Mouse (Mus musculus): ENCODE data around the gene Tsc22d2. TPM values are rescaled to one million over a fixed set of nuclear protein-coding genes. Genes with fewer than 3 reads are reported as not detected.

Tsc22d2 gene
- polyA plus RNA-seq, 1 experiment = 21.4 TPM

DNA sequence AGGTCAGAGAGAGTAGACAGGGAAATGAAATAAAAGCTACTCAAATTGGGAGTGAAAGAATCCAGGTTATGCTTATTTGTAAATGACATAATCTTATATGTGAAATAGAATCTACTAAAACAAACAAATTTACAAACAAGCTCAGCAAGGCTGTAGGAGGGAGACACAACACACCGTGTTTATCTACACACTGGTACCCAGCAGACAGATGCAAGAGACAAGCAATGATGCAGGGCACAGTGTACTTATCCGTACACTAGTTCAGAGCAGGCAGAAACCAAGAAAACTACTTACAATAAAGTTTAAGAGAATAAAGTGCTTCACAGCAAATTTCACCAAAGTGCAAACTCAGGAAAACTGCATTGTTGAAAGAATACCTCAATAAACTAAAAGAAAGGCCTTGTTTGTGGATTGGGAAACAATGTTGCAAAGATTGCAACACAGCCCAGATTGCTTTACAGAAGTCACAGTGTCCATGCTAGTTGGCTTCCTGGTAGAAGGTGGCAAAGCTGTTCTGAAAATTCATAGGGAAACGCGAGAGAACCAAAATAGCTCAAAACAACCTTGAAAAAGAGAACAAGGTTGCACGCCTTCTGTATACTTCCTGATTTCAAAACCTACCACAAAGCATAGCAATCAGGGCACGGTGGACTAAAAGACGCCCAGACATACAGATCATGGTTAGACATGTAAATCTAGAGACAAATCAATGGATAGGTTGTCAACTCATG lies 93.7 kb downstream of the Tsc22d2 start:
- TF ChIP-seq CTCF (IDR thresholded peaks at IDR 0.05; ENCODE audit: borderline replicate concordance, control insufficient read depth, extremely low read depth, insufficient read depth, low read length, poor library complexity) (no peak), POLR2A (IDR thresholded peaks at IDR 0.05; ENCODE audit: control insufficient read depth, extremely low read depth, insufficient read depth, low read length, poor library complexity) (no peak)
- WGBS = 39% methylated on average over 7 of the region's 7 CpGs

DNA sequence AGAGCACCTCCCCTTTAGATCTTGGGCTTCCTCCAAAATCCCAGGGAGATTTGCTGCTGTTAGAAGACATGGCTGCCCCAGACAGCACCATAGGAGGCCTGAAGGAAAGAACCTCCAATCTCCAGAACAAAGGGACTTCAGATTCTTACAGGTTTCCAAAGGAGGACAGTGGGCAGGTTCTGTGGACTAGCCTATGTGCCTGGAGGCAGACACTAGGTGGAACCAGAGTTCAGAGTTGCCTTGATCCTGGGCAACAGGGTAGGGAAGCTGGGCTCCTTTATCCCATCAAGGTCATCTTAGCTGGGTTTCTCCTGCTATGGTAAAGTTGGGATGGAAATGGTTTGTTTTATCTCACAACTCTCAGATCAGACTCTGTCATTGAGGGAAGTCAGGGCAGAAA lies 97.1 kb downstream of the Tsc22d2 start:
- Histone ChIP-seq H3K4me3 (ENCODE audit: control insufficient read depth, insufficient read depth, low read length) (no peak overlapping the region), H3K27ac (ENCODE audit: control insufficient read depth, insufficient read depth, low read length) (no peak overlapping the region), H3K4me1 (replicated peaks; ENCODE audit: control insufficient read depth, insufficient read depth, low read length) (no peaks in the 10 kb centered on the region), H3K36me3 (ENCODE audit: control insufficient read depth, insufficient read depth, low read length) (no peaks in the 10 kb centered on the region), H3K27me3 (ENCODE audit: control insufficient read depth, insufficient read depth, low read length) (no peaks in the 10 kb centered on the region)
- TF ChIP-seq CTCF (IDR thresholded peaks at IDR 0.05; ENCODE audit: borderline replicate concordance, control insufficient read depth, extremely low read depth, insufficient read depth, low read length, poor library complexity) (no peak), POLR2A (IDR thresholded peaks at IDR 0.05; ENCODE audit: control insufficient read depth, extremely low read depth, insufficient read depth, low read length, poor library complexity) (no peak)
- DNase-seq = no peak

More for the DNA sequence above, 93.7 kb downstream of the Tsc22d2 start:
- Histone ChIP-seq H3K27me3 (ENCODE audit: control insufficient read depth, insufficient read depth, low read length) (no peaks in the 10 kb centered on the region), H3K4me1 (replicated peaks; ENCODE audit: control insufficient read depth, insufficient read depth, low read length) (no peaks in the 10 kb centered on the region), H3K36me3 (ENCODE audit: control insufficient read depth, insufficient read depth, low read length) (no peaks in the 10 kb centered on the region), H3K4me3 (ENCODE audit: control insufficient read depth, insufficient read depth, low read length) (no peak overlapping the region), H3K27ac (ENCODE audit: control insufficient read depth, insufficient read depth, low read length) (no peak overlapping the region)
- no peak for DNase-seq

DNA sequence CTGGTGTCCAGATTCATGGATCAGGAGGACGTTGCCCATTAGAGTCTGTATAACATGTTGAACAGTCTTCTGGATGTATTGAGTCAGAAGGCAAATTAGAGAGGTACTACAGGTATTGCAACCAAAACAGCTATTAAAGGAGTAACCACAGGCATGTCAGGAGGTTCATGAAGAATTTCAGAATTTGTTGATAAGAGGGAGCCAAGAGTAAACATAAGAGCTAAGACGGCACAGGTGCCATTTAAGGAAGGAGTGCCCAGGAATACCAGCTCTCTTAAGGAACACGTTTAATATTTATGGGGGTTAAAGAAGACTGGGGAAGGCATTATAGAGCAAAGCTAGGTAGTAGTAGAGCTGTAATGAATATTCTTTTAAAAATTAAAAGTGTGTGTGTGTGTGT lies 98.2 kb downstream of the Tsc22d2 start:
- no peaks in the 10 kb centered on the region for H3K27me3 ChIP-seq (ENCODE audit: control insufficient read depth, insufficient read depth, low read length)
- WGBS = 92% methylated on average over 3 of the region's 3 CpGs

DNA sequence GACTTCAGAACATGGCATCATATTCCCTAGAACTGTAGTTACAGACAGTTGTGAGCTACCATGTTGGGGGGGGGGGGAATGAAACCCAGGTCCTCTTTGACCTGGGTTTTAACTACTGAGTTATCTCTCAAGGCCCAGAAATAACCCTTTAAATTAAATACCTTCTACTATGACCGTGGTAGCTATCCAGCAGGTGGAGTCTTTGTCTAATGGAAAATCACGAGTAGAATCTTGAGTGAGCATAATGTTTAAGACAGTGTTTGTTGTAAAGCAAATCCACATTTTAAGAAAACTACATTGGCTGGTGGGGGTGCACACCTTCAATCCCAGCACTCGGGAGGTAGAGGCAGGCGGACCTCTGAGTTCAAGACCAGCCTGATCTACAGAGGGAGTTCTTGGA lies 99.0 kb downstream of the Tsc22d2 start:
- Histone ChIP-seq H3K27me3 (ENCODE audit: control insufficient read depth, insufficient read depth, low read length) (no peaks in the 10 kb centered on the region), H3K4me3 (ENCODE audit: control insufficient read depth, insufficient read depth, low read length) (no peak overlapping the region), H3K4me1 (replicated peaks; ENCODE audit: control insufficient read depth, insufficient read depth, low read length) (peaks cover 4% of the 10 kb centered on the region; the same call in 1 of the 2 replicates), H3K27ac (ENCODE audit: control insufficient read depth, insufficient read depth, low read length) (no peak overlapping the region), H3K36me3 (ENCODE audit: control insufficient read depth, insufficient read depth, low read length) (no peaks in the 10 kb centered on the region)
- no peak for DNase-seq
- TF ChIP-seq POLR2A (IDR thresholded peaks at IDR 0.05; ENCODE audit: control insufficient read depth, extremely low read depth, insufficient read depth, low read length, poor library complexity) (no peak), CTCF (IDR thresholded peaks at IDR 0.05; ENCODE audit: borderline replicate concordance, control insufficient read depth, extremely low read depth, insufficient read depth, low read length, poor library complexity) (no peak)
- WGBS = 83% methylated on average over 4 of the region's 4 CpGs

More for the DNA sequence above, 98.2 kb downstream of the Tsc22d2 start:
- Histone ChIP-seq H3K4me1 (replicated peaks; ENCODE audit: control insufficient read depth, insufficient read depth, low read length) (peaks cover 4% of the 10 kb centered on the region; the same call in 1 of the 2 replicates), H3K36me3 (ENCODE audit: control insufficient read depth, insufficient read depth, low read length) (no peaks in the 10 kb centered on the region), H3K4me3 (ENCODE audit: control insufficient read depth, insufficient read depth, low read length) (no peak overlapping the region), H3K27ac (ENCODE audit: control insufficient read depth, insufficient read depth, low read length) (no peak overlapping the region)
- TF ChIP-seq POLR2A (IDR thresholded peaks at IDR 0.05; ENCODE audit: control insufficient read depth, extremely low read depth, insufficient read depth, low read length, poor library complexity) (no peak), CTCF (IDR thresholded peaks at IDR 0.05; ENCODE audit: borderline replicate concordance, control insufficient read depth, extremely low read depth, insufficient read depth, low read length, poor library complexity) (no peak)
- DNase-seq = no peak

DNA sequence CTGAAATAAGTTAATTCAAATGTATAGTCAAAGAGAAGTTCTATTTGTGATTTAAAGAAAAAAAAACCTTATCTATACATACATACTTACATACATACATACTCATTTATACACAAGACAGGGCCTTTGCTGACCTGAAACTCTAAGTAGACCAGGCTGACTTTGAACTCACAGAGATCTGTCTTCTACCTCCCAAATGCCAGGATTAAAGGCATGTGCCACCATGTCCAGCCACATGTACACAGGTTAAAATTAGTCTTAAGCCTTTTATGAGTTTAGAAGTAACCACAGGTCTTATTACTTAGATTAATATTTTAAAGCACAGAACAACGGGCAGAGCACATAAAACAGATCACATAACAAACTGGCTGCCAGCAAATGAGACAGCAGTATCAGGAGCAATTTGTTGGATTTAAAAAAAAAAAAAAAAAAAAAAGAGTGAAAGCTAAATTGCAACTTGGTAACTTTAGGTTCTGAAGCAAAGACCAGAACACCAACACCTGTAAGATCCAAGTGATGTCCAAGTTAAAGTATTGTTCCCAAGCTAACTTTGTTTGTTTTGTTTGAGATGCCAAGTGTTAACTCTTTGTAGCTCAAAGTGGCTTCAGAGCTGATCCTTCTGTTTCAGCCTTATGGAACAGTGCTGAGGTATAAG lies 101.6 kb downstream of the Tsc22d2 start:
- Histone ChIP-seq H3K27me3 (ENCODE audit: control insufficient read depth, insufficient read depth, low read length) (no peaks in the 10 kb centered on the region), H3K4me1 (replicated peaks; ENCODE audit: control insufficient read depth, insufficient read depth, low read length) (peaks cover 6% of the 10 kb centered on the region; the same call in 1 of the 2 replicates), H3K27ac (ENCODE audit: control insufficient read depth, insufficient read depth, low read length) (no peak overlapping the region), H3K36me3 (ENCODE audit: control insufficient read depth, insufficient read depth, low read length) (no peaks in the 10 kb centered on the region), H3K4me3 (ENCODE audit: control insufficient read depth, insufficient read depth, low read length) (no peak overlapping the region)
- no peak for TF ChIP-seq CTCF (IDR thresholded peaks at IDR 0.05; ENCODE audit: borderline replicate concordance, control insufficient read depth, extremely low read depth, insufficient read depth, low read length, poor library complexity)
- no peak for TF ChIP-seq POLR2A (IDR thresholded peaks at IDR 0.05; ENCODE audit: control insufficient read depth, extremely low read depth, insufficient read depth, low read length, poor library complexity)
- WGBS = 19% methylated on average over 1 of the region's 1 CpGs
- DNase-seq = no peak

Other genes starting within 250 kb of the Tsc22d2 start
- gene Eif2a, start 111.1 kb downstream of the Tsc22d2 start, polyA plus RNA-seq (2012; rRNA removed) = 13.0 and 14.1 TPM in 2 replicates
- 33.9 and 38.1 TPM in 2 replicates for gene Serp1, start 111.2 kb downstream of the Tsc22d2 start, polyA plus RNA-seq (2012; rRNA removed)
- 36.6 and 41.4 TPM in 2 replicates for gene Selenot, start 161.9 kb downstream of the Tsc22d2 start, polyA plus RNA-seq (2012; rRNA removed)
- gene Erich6, start 222.5 kb downstream of the Tsc22d2 start, polyA plus RNA-seq (2012; rRNA removed) = not detected in 2 replicates

All from thymus, adult 2 months (tissue).